In the genomic region with DNA sequence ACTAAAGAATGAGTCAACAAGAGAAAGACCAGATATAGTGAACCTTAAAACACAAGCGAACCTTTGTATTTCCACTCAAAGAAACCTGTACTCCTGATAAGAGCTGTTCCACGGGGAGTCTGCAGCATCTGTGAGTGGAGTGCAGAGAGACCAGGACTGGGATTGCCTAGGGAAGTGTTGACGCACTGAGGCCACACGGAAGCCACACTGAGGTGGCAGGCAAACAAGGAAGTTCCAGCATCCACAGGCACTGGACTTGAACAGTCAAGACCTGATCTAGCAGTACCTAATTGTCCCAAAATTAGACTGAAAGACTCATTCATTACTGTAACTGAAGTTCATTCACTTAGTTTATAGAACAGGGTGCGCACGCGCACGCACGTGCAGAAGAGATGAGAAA, we compare ENCODE assay signal across 21 mouse cellular contexts. TPM values are rescaled to one million over a fixed set of nuclear protein-coding genes. Genes with fewer than 3 reads are reported as not detected.
A peak's percentile ranks its signal among the peaks of the same experiment; 100 is the strongest.
DNase-seq lines count a peak whose midpoint lies in the region; ATAC-seq and TF ChIP-seq lines count a peak whose summit lies in the region.
"Had no signal": no experiment of that assay in that cellular context is flagged by ENCODE, and none has a peak within 500 bp of the region (broad histone marks: within the 10 kb centered on the region; RNA-seq: fewer than 3 reads in every experiment).

No protein-coding gene starts in this region.

- H3K36me3 ChIP-seq in hindbrain, embryonic 12.5 days = no peaks in the 10 kb centered on the region
- no peaks in the 10 kb centered on the region for H3K36me3 ChIP-seq in hindbrain, embryonic 16.5 days (ENCODE audit: control insufficient read depth, insufficient read depth, low read length)
- H3K36me3 ChIP-seq in lung, embryonic 14.5 days (ENCODE audit: insufficient read depth) = no peaks in the 10 kb centered on the region
- H3K36me3 ChIP-seq in intestine, postnatal 0 days (ENCODE audit: control insufficient read depth, insufficient read depth) = no peaks in the 10 kb centered on the region
- H3K36me3 ChIP-seq in small intestine, adult 2 months (ENCODE audit: control insufficient read depth, insufficient read depth, low read length) = no peaks in the 10 kb centered on the region

- no peak for DNase-seq in lung, embryonic 14.5 days
- DNase-seq in lung, postnatal 4 days = no peak
- DNase-seq in left cerebral cortex, postnatal 10 days (ENCODE audit: extremely low spot score in 1 of 2, low spot score in 2 of 2) = no peak
- no peak for DNase-seq in adrenal gland, postnatal 36 days
- DNase-seq: adrenal gland, postnatal 14 days; cerebellum, adult 18-20 months; forebrain, postnatal 0 days; heart, adult 18-20 months; heart, postnatal 36 days; left cerebral cortex, postnatal 4 days; thymus, postnatal 4 days had no signal

- no peak for TF ChIP-seq CTCF in lung, embryonic 14.5 days (IDR thresholded peaks at IDR 0.05; ENCODE audit: low read depth)
- TF ChIP-seq CTCF in intestine, postnatal 0 days (IDR thresholded peaks at IDR 0.05; ENCODE audit: low read depth) = no peak
- TF ChIP-seq CTCF in small intestine, adult 2 months (IDR thresholded peaks at IDR 0.05; ENCODE audit: extremely low read depth, insufficient read length, insufficient replicate concordance, low read depth, low read length) = no peak

- no peak for TF ChIP-seq POLR2A in small intestine, adult 2 months (IDR thresholded peaks at IDR 0.05; ENCODE audit: low read depth, low read length)

- no peak overlapping the region for H3K9ac ChIP-seq in hindbrain, embryonic 12.5 days
- H3K9ac ChIP-seq in hindbrain, embryonic 16.5 days (ENCODE audit: low read depth, low read length) = no peak overlapping the region
- no peak overlapping the region; the same call in 1 of the 2 replicates for H3K9ac ChIP-seq in lung, embryonic 14.5 days
- no peak overlapping the region for H3K9ac ChIP-seq in intestine, postnatal 0 days (ENCODE audit: low read depth, low read length)
- H3K9ac ChIP-seq: forebrain, postnatal 0 days; liver, embryonic 14.5 days had no signal

- intact Hi-C loops in left cerebral cortex, postnatal 10 days (cut with DNase I) = no loop called here

- H3K27me3 ChIP-seq in hindbrain, embryonic 12.5 days = no peaks in the 10 kb centered on the region
- no peaks in the 10 kb centered on the region for H3K27me3 ChIP-seq in hindbrain, embryonic 16.5 days (replicated peaks; ENCODE audit: control insufficient read depth, insufficient read depth, low read length)
- H3K27me3 ChIP-seq in lung, embryonic 14.5 days (ENCODE audit: insufficient read depth, low read length) = no peaks in the 10 kb centered on the region
- H3K27me3 ChIP-seq in intestine, postnatal 0 days (replicated peaks; ENCODE audit: control insufficient read depth, insufficient read depth, low read length) = no peaks in the 10 kb centered on the region
- H3K27me3 ChIP-seq in small intestine, adult 2 months (ENCODE audit: control insufficient read depth, insufficient read depth, low read length) = no peaks in the 10 kb centered on the region
- H3K27me3 ChIP-seq: Patski had no signal

- H3K4me2 ChIP-seq in hindbrain, embryonic 12.5 days (replicated peaks) = no peak overlapping the region
- H3K4me2 ChIP-seq in hindbrain, embryonic 16.5 days (ENCODE audit: low read length) = no peak overlapping the region
- H3K4me2 ChIP-seq in lung, embryonic 14.5 days = peak overlapping the region; percentile 23
- H3K4me2 ChIP-seq in intestine, postnatal 0 days (replicated peaks; ENCODE audit: low read depth) = peak overlapping the region; percentile 30

- WGBS in hindbrain, embryonic 12.5 days = 82% methylated on average over 9 of the region's 9 CpGs
- 84% methylated on average over 9 of the region's 9 CpGs for WGBS in hindbrain, embryonic 16.5 days
- 69% methylated on average over 9 of the region's 9 CpGs for WGBS in lung, embryonic 14.5 days
- WGBS in intestine, postnatal 0 days = 47% methylated on average over 9 of the region's 9 CpGs
- WGBS in small intestine, adult 2 months = 28% methylated on average over 9 of the region's 9 CpGs

- no peaks in the 10 kb centered on the region for H3K9me3 ChIP-seq in hindbrain, embryonic 12.5 days (replicated peaks)
- H3K9me3 ChIP-seq in hindbrain, embryonic 16.5 days (ENCODE audit: control insufficient read depth, low read length) = no peaks in the 10 kb centered on the region
- H3K9me3 ChIP-seq in lung, embryonic 14.5 days (ENCODE audit: low read depth, low read length) = no peaks in the 10 kb centered on the region
- no peaks in the 10 kb centered on the region for H3K9me3 ChIP-seq in intestine, postnatal 0 days (ENCODE audit: control insufficient read depth)
- H3K9me3 ChIP-seq: megakaryocyte, embryonic 14.5 days had no signal

- H3K27ac ChIP-seq in hindbrain, embryonic 12.5 days = 0 out of 2 replicates have a peak overlapping the region, but pooled peaks have one; percentile 7
- no peak overlapping the region for H3K27ac ChIP-seq in hindbrain, embryonic 16.5 days (ENCODE audit: low read depth, low read length)
- H3K27ac ChIP-seq in lung, embryonic 14.5 days (ENCODE audit: low read depth) = peak overlapping the region; percentile 68
- H3K27ac ChIP-seq in intestine, postnatal 0 days (ENCODE audit: low read depth, low read length) = peak overlapping the region; percentile 54; the same call in 1 of the 2 replicates
- peak overlapping the region; percentile 67 for H3K27ac ChIP-seq in small intestine, adult 2 months (ENCODE audit: insufficient read depth, low read depth, low read length)
- H3K27ac ChIP-seq: layer of hippocampus, adult 2 months; liver, embryonic 14.5 days had no signal

- no peak overlapping the region for H3K4me3 ChIP-seq in hindbrain, embryonic 12.5 days
- H3K4me3 ChIP-seq in hindbrain, embryonic 16.5 days (ENCODE audit: low read length) = no peak overlapping the region
- H3K4me3 ChIP-seq in lung, embryonic 14.5 days (ENCODE audit: low read depth, low read length) = no peak overlapping the region
- no peak overlapping the region for H3K4me3 ChIP-seq in intestine, postnatal 0 days (ENCODE audit: low read depth, low read length)
- H3K4me3 ChIP-seq in small intestine, adult 2 months (ENCODE audit: low read depth, low read length) = peak overlapping the region; percentile 13; the same call in 1 of the 2 replicates
- H3K4me3 ChIP-seq: layer of hippocampus, adult 2 months; megakaryocyte, embryonic 14.5 days had no signal

- peaks cover 28% of the 10 kb centered on the region for H3K4me1 ChIP-seq in hindbrain, embryonic 12.5 days
- peaks cover 17% of the 10 kb centered on the region for H3K4me1 ChIP-seq in hindbrain, embryonic 16.5 days (ENCODE audit: control insufficient read depth, insufficient read depth, low read depth, low read length)
- peaks cover 7% of the 10 kb centered on the region; the same call in 1 of the 2 replicates for H3K4me1 ChIP-seq in lung, embryonic 14.5 days (ENCODE audit: insufficient read depth)
- H3K4me1 ChIP-seq in intestine, postnatal 0 days (replicated peaks; ENCODE audit: control insufficient read depth, insufficient read depth, low read length) = peaks cover 5% of the 10 kb centered on the region
- peaks cover 4% of the 10 kb centered on the region; the same call in 1 of the 2 replicates for H3K4me1 ChIP-seq in small intestine, adult 2 months (ENCODE audit: control insufficient read depth, insufficient read depth, insufficient read length, low read length)

- ATAC-seq in hindbrain, embryonic 12.5 days (ENCODE audit: low FRiP score) = no peak
- ATAC-seq in hindbrain, embryonic 16.5 days = no peak
- no peak for ATAC-seq in lung, embryonic 14.5 days (ENCODE audit: insufficient read depth)
- peak; percentile 73 for ATAC-seq in intestine, postnatal 0 days
- ATAC-seq: activated CD4-positive, CD25-positive, alpha-beta regulatory T cell, adult 4 months; forebrain, postnatal 0 days; midbrain, embryonic 16.5 days; Patski had no signal

RNA-seq across cellular contexts. Expression of gene Dock7, which starts 4.9 kb away (rescaled TPM):
- 120 and 130 TPM in 2 replicates for polyA plus RNA-seq in hindbrain, embryonic 12.5 days (2016; fragmentation: Nextera tagmentation; extraction: Ambion mirVana)
- 40.8 and 53.3 TPM in 2 replicates for polyA plus RNA-seq in hindbrain, embryonic 16.5 days (2015; fragmentation: Nextera tagmentation; extraction: Ambion mirVana)
- 77.3 and 78.4 TPM in 2 replicates for polyA plus RNA-seq in lung, embryonic 14.5 days (2014; fragmentation: Nextera tagmentation; extraction: Ambion mirVana)
- polyA plus RNA-seq in intestine, postnatal 0 days (2015; fragmentation: Nextera tagmentation; extraction: Ambion mirVana) = 18.7 and 21.3 TPM in 2 replicates
- 6.9 and 14.9 TPM in 2 replicates for polyA plus RNA-seq in small intestine, adult 2 months (2012; rRNA removed)
- 10 to 100 TPM; 62.8 to 70.9 TPM for total RNA-seq in left cerebral cortex, postnatal 10 days (2021)
- total RNA-seq in adrenal gland, postnatal 36 days (2021) = 10 to 100 TPM; 37.3 to 67.4 TPM

Comparison
In these comparisons a context has a peak if more than half of its experiments do, and no peak if none do; other contexts are left out.
1. H3K4me2 ChIP-seq: peak in lung, embryonic 14.5 days (single experiment) and intestine, postnatal 0 days (single experiment); none in hindbrain, embryonic 12.5 days (single experiment) and hindbrain, embryonic 16.5 days (single experiment).